In genomic region chr1:177983024-177983450, GRCm38 (mm10) we compare ENCODE assay signal across 8 mouse cellular contexts. TPM values are rescaled to one million over a fixed set of nuclear protein-coding genes. Genes with fewer than 3 reads are reported as not detected.
DNase-seq lines count a peak whose midpoint lies in the region; ATAC-seq and TF ChIP-seq lines count a peak whose summit lies in the region.
"Not testable (repeated sequence)": the region's sequence is repeated elsewhere in the genome, so short reads cannot be mapped to it uniquely, and the experiment has no call there.

TSS of gene Catspere2 (plus strand) at chr1:177983423.

- not testable (repeated sequence) for H3K27me3 ChIP-seq in forebrain, embryonic 15.5 days

- ATAC-seq in forebrain, embryonic 15.5 days (replicated peaks): peak; percentile 99
- peak; percentile 96 for ATAC-seq in neutrophil, adult 5-6 weeks (ENCODE audit: extremely low read depth, insufficient number of reproducible peaks, low FRiP score, poor library complexity, severe bottlenecking)

- peak; percentile 91 for DNase-seq in ES-E14 (ENCODE audit: low read depth, low spot score)
- peak; percentile 99 for DNase-seq in cerebellum, adult 11-12 months
- DNase-seq in heart, postnatal 25 days (ENCODE audit: low spot score): peak; percentile 98
- peak; percentile 95 to 98 for DNase-seq in layer of hippocampus, adult 18-20 months (ENCODE audit: low spot score in 2 of 2)
- DNase-seq in lung, adult 2 months: peak; percentile 100
- peak; percentile 98 to 99 for DNase-seq in thymus, adult 18-20 months

- H3K4me1 ChIP-seq in ES-E14 (ENCODE audit: control insufficient read depth in 2 of 2, insufficient read depth in 2 of 2, low read length in 2 of 2, poor library complexity in 1 of 2); forebrain, embryonic 15.5 days; lung, adult 2 months (ENCODE audit: control insufficient read depth, insufficient read depth, low read length): not testable (repeated sequence)

- H3K4me2 ChIP-seq in forebrain, embryonic 15.5 days (replicated peaks): peak within 1 kb of the TSS; percentile 45

- H3K36me3 ChIP-seq in ES-E14 (ENCODE audit: control insufficient read depth, insufficient read depth, low read length, poor library complexity, severe bottlenecking); forebrain, embryonic 15.5 days: not testable (repeated sequence)

- TF ChIP-seq CTCF in lung, adult 2 months (IDR thresholded peaks at IDR 0.05; ENCODE audit: insufficient read depth, low read length): not testable (repeated sequence)

- peak within 1 kb of the TSS; percentile 66 for H3K9ac ChIP-seq in ES-E14 (ENCODE audit: insufficient read depth, low read depth, low read length, poor library complexity, severe bottlenecking)
- H3K9ac ChIP-seq in forebrain, embryonic 15.5 days (replicated peaks): peak within 1 kb of the TSS; percentile 61

- H3K4me3 ChIP-seq in ES-E14 (ENCODE audit: insufficient read depth in 1 of 2, low read depth in 1 of 2, low read length in 2 of 2, poor library complexity in 1 of 2, severe bottlenecking in 1 of 2): peak within 1 kb of the TSS; percentile 62 to 80
- peak within 1 kb of the TSS; percentile 73 for H3K4me3 ChIP-seq in forebrain, embryonic 15.5 days
- H3K4me3 ChIP-seq in lung, adult 2 months (replicated peaks; ENCODE audit: extremely low read depth, low read depth, low read length): peak within 1 kb of the TSS; percentile 35

- H3K27ac ChIP-seq in ES-E14 (ENCODE audit: insufficient read depth, low read depth, low read length, poor library complexity, severe bottlenecking): not testable (repeated sequence)
- H3K27ac ChIP-seq in forebrain, embryonic 15.5 days (replicated peaks): peak within 1 kb of the TSS; percentile 64

- H3K9me3 ChIP-seq in ES-E14 (ENCODE audit: control insufficient read depth, insufficient read depth, low read depth, low read length); forebrain, embryonic 15.5 days: not testable (repeated sequence)

- intact Hi-C loops in heart, postnatal 25 days (cut with DNase I): loop anchor here (10.0 kb wide), 1 partner anchor 202 kb away; the partner anchor contains the start of gene Desi2

- TF ChIP-seq POLR2A in lung, adult 2 months (IDR thresholded peaks at IDR 0.05; ENCODE audit: borderline replicate concordance, extremely low read depth, low read depth, low read length): not testable (repeated sequence)

- in situ Hi-C loops in ES-E14 (cut with MboI; ENCODE audit: low sequenced_read_pairs in 2 of 2, unreplicated experiment in 2 of 2): loop anchor here (10.0 kb wide), 1 partner anchor 202 kb away; the partner anchor contains the start of gene Desi2 (in 2 of the 2)

- 0% methylated on average over 21 of the region's 21 CpGs for WGBS in forebrain, embryonic 15.5 days
- WGBS in lung, adult 2 months: under 1% methylated on average over 21 of the region's 21 CpGs

TF ChIP-seq in ES-E14, 5 proteins besides CTCF, POLR2A, EP300 and RAD21:
- TF ChIP-seq HCFC1 (IDR thresholded peaks at IDR 0.05; ENCODE audit: borderline replicate concordance, insufficient read depth, low read length): peak; percentile 96

RNA-seq across cellular contexts. Expression of gene Catspere2, which starts in this region (rescaled TPM):
- 0.04 and 0.11 TPM in 2 replicates for total RNA-seq in ES-E14 (2012; rRNA removed)
- polyA plus RNA-seq in forebrain, embryonic 15.5 days (2015; fragmentation: Nextera tagmentation; extraction: Ambion mirVana): 0.15 TPM in 2 replicates
- under 1 TPM; 0.08 to 0.11 TPM for total RNA-seq in heart, postnatal 25 days (2021)
- total RNA-seq in layer of hippocampus, adult 18-20 months (2021): 1 to 10 TPM; 6.2 to 6.5 TPM
- 1.4 and 2.3 TPM in 2 replicates for polyA plus RNA-seq in lung, adult 2 months (2012; rRNA removed)
- total RNA-seq in neutrophil, adult 5-6 weeks (2017): 0.25 and 0.58 TPM in 2 replicates

Comparison
In these comparisons a context has a peak if more than half of its experiments do, and no peak if none do; other contexts are left out.
1. Peak in DNase-seq, H3K4me3 ChIP-seq and H3K9ac ChIP-seq in ES-E14; RNA of the gene not detected or under 1 TPM.
2. Peak in ATAC-seq, H3K4me3 ChIP-seq, H3K27ac ChIP-seq, H3K9ac ChIP-seq and H3K4me2 ChIP-seq in forebrain, embryonic 15.5 days; RNA of the gene not detected or under 1 TPM.
3. Peak in DNase-seq in heart, postnatal 25 days; RNA of the gene not detected or under 1 TPM.
4. Peak in ATAC-seq in neutrophil, adult 5-6 weeks; RNA of the gene not detected or under 1 TPM.